Mouse (Mus musculus): ENCODE data around the gene Usp3. TPM values are rescaled to one million over a fixed set of nuclear protein-coding genes. Genes with fewer than 3 reads are reported as not detected.

Usp3 gene
- polyA plus RNA-seq, 1 experiment: 15.2 TPM

- Histone ChIP-seq H3K27ac (ENCODE audit: insufficient read depth, low read length) (no peak overlapping the region), H3K36me3 (ENCODE audit: control insufficient read depth, insufficient read depth, low read length) (peaks cover 30% of the 10 kb centered on the region), H3K4me3 (ENCODE audit: extremely low read depth, insufficient read depth, insufficient read length) (no peak overlapping the region), H3K27me3 (ENCODE audit: control insufficient read depth, insufficient read depth, low read length) (no peaks in the 10 kb centered on the region), H3K4me1 (ENCODE audit: control insufficient read depth, insufficient read depth, insufficient read length) (no peaks in the 10 kb centered on the region)
- peak in 1 of 2 experiments; percentile 7 for DNase-seq (ENCODE audit: low read depth in 1 of 2, low spot score in 2 of 2)
- WGBS: 64% methylated on average over 4 of the region's 4 CpGs
- TF ChIP-seq POLR2A (IDR thresholded peaks at IDR 0.05; ENCODE audit: low read depth, low read length) (no peak), CTCF (IDR thresholded peaks at IDR 0.05; ENCODE audit: extremely low read depth, insufficient read depth, insufficient read length, insufficient replicate concordance) (peak; percentile 11; the same call in 1 of the 2 replicates)
These were observed 127.9 kb downstream of the Usp3 start for GRCm38 (mm10) chr9:66465087-66465486.

Other genes starting within 250 kb of the Usp3 start
- gene Herc1, start 242.7 kb downstream of the Usp3 start, polyA plus RNA-seq (2012; rRNA removed): 17.7 and 18.9 TPM in 2 replicates
- 1.5 and 3.2 TPM in 2 replicates for gene Fbxl22, start 78.5 kb downstream of the Usp3 start, polyA plus RNA-seq (2012; rRNA removed)
- 0.48 and 0.74 TPM in 2 replicates for gene Car12, start 120.5 kb upstream of the Usp3 start, polyA plus RNA-seq (2012; rRNA removed)
- 1.0 and 1.9 TPM in 2 replicates for gene Aph1b, start 202.3 kb upstream of the Usp3 start, polyA plus RNA-seq (2012; rRNA removed)
- gene Gm10647, start 203.9 kb upstream of the Usp3 start, polyA plus RNA-seq (2012; rRNA removed): 0.05 TPM in 1 of 2 replicates, not detected in the other
- gene Aph1c, start 241.6 kb upstream of the Usp3 start, polyA plus RNA-seq (2012; rRNA removed): 1.1 and 3.0 TPM in 2 replicates

All from spleen, adult 2 months (tissue).